18 mouse cellular contexts compared by ENCODE assay signal in the genomic region with DNA sequence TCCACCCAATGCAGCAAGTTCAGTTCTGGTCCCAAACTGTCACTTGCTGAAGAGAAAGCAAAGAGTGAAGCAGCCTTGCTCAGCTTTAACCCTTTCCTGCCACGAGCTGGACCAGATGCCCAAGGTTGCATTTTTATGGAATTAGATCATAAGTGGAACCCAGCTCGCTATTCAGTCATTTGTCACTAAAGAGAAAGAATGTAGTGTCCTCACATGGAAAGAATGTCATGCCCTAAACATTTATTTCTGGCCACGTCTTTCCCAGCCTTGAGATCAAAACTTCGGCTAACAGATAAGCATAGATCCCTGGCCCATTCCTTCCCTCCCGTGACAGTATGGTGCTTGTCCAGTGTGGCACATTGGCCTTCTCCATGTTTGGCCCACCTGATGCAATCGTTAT.
DNase-seq lines count a peak whose midpoint lies in the region; ATAC-seq and TF ChIP-seq lines count a peak whose summit lies in the region.
"Had no signal": no experiment of that assay in that cellular context is flagged by ENCODE, and none has a peak within 500 bp of the region (broad histone marks: within the 10 kb centered on the region; RNA-seq: fewer than 3 reads in every experiment).

No protein-coding gene starts in this region.

- ATAC-seq in heart, embryonic 14.5 days (ENCODE audit: insufficient number of reproducible peaks, insufficient read depth, low FRiP score, low read depth) = peak; percentile 11; the same call in 1 of the 2 replicates
- no peak for ATAC-seq in midbrain, embryonic 11.5 days (ENCODE audit: low FRiP score)
- ATAC-seq in midbrain, postnatal 0 days (ENCODE audit: low FRiP score) = no peak
- ATAC-seq in intestine, embryonic 16.5 days = no peak
- ATAC-seq: inflammation-experienced regulatory T-cells, adult 6 months had no signal

- no peaks in the 10 kb centered on the region for H3K27me3 ChIP-seq in heart, embryonic 14.5 days (ENCODE audit: control insufficient read depth, insufficient read depth, low read length)
- no peaks in the 10 kb centered on the region for H3K27me3 ChIP-seq in midbrain, embryonic 11.5 days (ENCODE audit: control insufficient read depth, insufficient read depth, low read length)
- H3K27me3 ChIP-seq in midbrain, postnatal 0 days (ENCODE audit: insufficient read depth, low read length) = no peaks in the 10 kb centered on the region
- H3K27me3 ChIP-seq in intestine, embryonic 16.5 days (replicated peaks; ENCODE audit: control insufficient read depth, insufficient read depth, low read length) = no peaks in the 10 kb centered on the region
- H3K27me3 ChIP-seq: embryonic facial prominence, embryonic 12.5 days; limb, embryonic 13.5 days; stomach, embryonic 15.5 days had no signal

- peaks cover 12 to 27% of the 10 kb centered on the region in 2 experiments for H3K4me1 ChIP-seq in heart, embryonic 14.5 days (ENCODE audit: control insufficient read depth in 2 of 2, insufficient read depth in 2 of 2, low read length in 2 of 2)
- no peaks in the 10 kb centered on the region; the same call in 1 of the 2 replicates for H3K4me1 ChIP-seq in midbrain, embryonic 11.5 days (ENCODE audit: control insufficient read depth, insufficient read depth, low read length)
- H3K4me1 ChIP-seq in midbrain, postnatal 0 days (ENCODE audit: insufficient read depth, low read length) = no peaks in the 10 kb centered on the region
- peaks cover 5% of the 10 kb centered on the region; the same call in 1 of the 2 replicates for H3K4me1 ChIP-seq in intestine, embryonic 16.5 days (ENCODE audit: control insufficient read depth, insufficient read depth, low read length)
- H3K4me1 ChIP-seq: limb, embryonic 13.5 days; stomach, embryonic 15.5 days had no signal

- no peak overlapping the region for H3K9ac ChIP-seq in heart, embryonic 14.5 days (ENCODE audit: low read length)
- H3K9ac ChIP-seq in midbrain, embryonic 11.5 days (ENCODE audit: low read length) = no peak overlapping the region
- no peak overlapping the region for H3K9ac ChIP-seq in midbrain, postnatal 0 days (replicated peaks; ENCODE audit: low read length, poor library complexity, severe bottlenecking)
- H3K9ac ChIP-seq in intestine, embryonic 16.5 days (ENCODE audit: low read depth, low read length) = no peak overlapping the region
- H3K9ac ChIP-seq: embryonic facial prominence, embryonic 12.5 days; limb, embryonic 13.5 days; stomach, embryonic 15.5 days had no signal

- no peaks in the 10 kb centered on the region for H3K36me3 ChIP-seq in heart, embryonic 14.5 days (ENCODE audit: control insufficient read depth, insufficient read depth, low read length)
- H3K36me3 ChIP-seq in midbrain, embryonic 11.5 days (ENCODE audit: control insufficient read depth, insufficient read depth, low read length) = no peaks in the 10 kb centered on the region
- no peaks in the 10 kb centered on the region for H3K36me3 ChIP-seq in midbrain, postnatal 0 days (ENCODE audit: insufficient read depth, low read length)
- H3K36me3 ChIP-seq in intestine, embryonic 16.5 days (ENCODE audit: control insufficient read depth, insufficient read depth, low read length) = no peaks in the 10 kb centered on the region
- H3K36me3 ChIP-seq: embryonic facial prominence, embryonic 12.5 days; forebrain, embryonic 10.5 days; limb, embryonic 13.5 days; stomach, embryonic 15.5 days had no signal

- TF ChIP-seq CTCF in midbrain, postnatal 0 days (IDR thresholded peaks at IDR 0.05) = no peak

- H3K4me2 ChIP-seq in heart, embryonic 14.5 days (ENCODE audit: low read length) = 0 out of 2 replicates have a peak overlapping the region, but pooled peaks have one; percentile 9
- H3K4me2 ChIP-seq in midbrain, embryonic 11.5 days = no peak overlapping the region
- H3K4me2 ChIP-seq in midbrain, postnatal 0 days (ENCODE audit: low read depth, low read length, poor library complexity, severe bottlenecking) = no peak overlapping the region
- H3K4me2 ChIP-seq in intestine, embryonic 16.5 days (ENCODE audit: low read depth, low read length) = no peak overlapping the region

- H3K9me3 ChIP-seq in heart, embryonic 14.5 days (ENCODE audit: control insufficient read depth, low read length) = no peaks in the 10 kb centered on the region
- no peaks in the 10 kb centered on the region for H3K9me3 ChIP-seq in midbrain, embryonic 11.5 days (ENCODE audit: control insufficient read depth, low read length)
- no peaks in the 10 kb centered on the region for H3K9me3 ChIP-seq in midbrain, postnatal 0 days (ENCODE audit: low read length)
- no peaks in the 10 kb centered on the region for H3K9me3 ChIP-seq in intestine, embryonic 16.5 days (ENCODE audit: control insufficient read depth, low read length)
- H3K9me3 ChIP-seq: embryonic facial prominence, embryonic 12.5 days; forebrain, embryonic 10.5 days; limb, embryonic 13.5 days; stomach, embryonic 15.5 days had no signal

- peak overlapping the region; percentile 68 to 81 for H3K27ac ChIP-seq in heart, embryonic 14.5 days (replicated peaks in 1 of 2; ENCODE audit: control insufficient read depth in 1 of 2, insufficient read depth in 1 of 2, low read depth in 2 of 2, low read length in 2 of 2)
- no peak overlapping the region for H3K27ac ChIP-seq in midbrain, embryonic 11.5 days (ENCODE audit: low read depth, low read length)
- no peak overlapping the region for H3K27ac ChIP-seq in midbrain, postnatal 0 days (ENCODE audit: low read depth, low read length)
- no peak overlapping the region for H3K27ac ChIP-seq in intestine, embryonic 16.5 days (ENCODE audit: low read length)
- H3K27ac ChIP-seq: embryonic facial prominence, embryonic 12.5 days; forebrain, embryonic 10.5 days; layer of hippocampus, adult 2 months; left cerebral cortex, adult 2 months; limb, embryonic 13.5 days; stomach, embryonic 15.5 days had no signal

- 9% methylated on average over 6 of the region's 6 CpGs for WGBS in heart, embryonic 14.5 days
- 80% methylated on average over 6 of the region's 6 CpGs for WGBS in midbrain, embryonic 11.5 days
- 77% methylated on average over 6 of the region's 6 CpGs for WGBS in midbrain, postnatal 0 days
- WGBS in intestine, embryonic 16.5 days = 38% methylated on average over 6 of the region's 6 CpGs

- no peak overlapping the region for H3K4me3 ChIP-seq in heart, embryonic 14.5 days (ENCODE audit: control insufficient read depth in 1 of 2, insufficient read depth in 1 of 2, low read depth in 1 of 2, low read length in 2 of 2)
- no peak overlapping the region for H3K4me3 ChIP-seq in midbrain, embryonic 11.5 days (ENCODE audit: low read depth, low read length)
- H3K4me3 ChIP-seq in midbrain, postnatal 0 days (ENCODE audit: low read depth, low read length) = no peak overlapping the region
- no peak overlapping the region for H3K4me3 ChIP-seq in intestine, embryonic 16.5 days (ENCODE audit: low read length)
- H3K4me3 ChIP-seq: embryonic facial prominence, embryonic 12.5 days; forebrain, embryonic 10.5 days; layer of hippocampus, adult 2 months; left cerebral cortex, adult 2 months; limb, embryonic 13.5 days; stomach, embryonic 15.5 days had no signal

- peak; percentile 42 to 77 for DNase-seq in adrenal gland, adult (ENCODE audit: inconsistent age in 2 of 2, low spot score in 1 of 2)
- DNase-seq in adrenal gland, postnatal 25 days = no peak
- DNase-seq in heart, postnatal 14 days = no peak
- DNase-seq in midbrain, embryonic 11.5 days (ENCODE audit: low spot score, missing footprints) = peak; percentile 78
- DNase-seq in midbrain, postnatal 0 days (ENCODE audit: low spot score) = no peak
- DNase-seq in kidney, adult 11 months = no peak
- DNase-seq: cerebellum, postnatal 25 days; gastrocnemius, postnatal 36 days; spleen, adult 18-20 months had no signal

- intact Hi-C loops in heart, postnatal 14 days (cut with DNase I) = no loop called here

Comparison
In these comparisons a context has a peak if more than half of its experiments do, and no peak if none do; other contexts are left out.
1. DNase-seq: peak in adrenal gland, adult (2 of 2) and midbrain, embryonic 11.5 days (single experiment); none in adrenal gland, postnatal 25 days (single experiment), heart, postnatal 14 days (0 of 2), midbrain, postnatal 0 days (single experiment) and kidney, adult 11 months (single experiment).
2. H3K27ac ChIP-seq: peak in heart, embryonic 14.5 days (2 of 2); none in midbrain, embryonic 11.5 days (single experiment), midbrain, postnatal 0 days (single experiment) and intestine, embryonic 16.5 days (single experiment).